Mouse (Mus musculus): ENCODE data around the gene Srsf7. TPM values are rescaled to one million over a fixed set of nuclear protein-coding genes. Genes with fewer than 3 reads are reported as not detected.
A peak's percentile ranks its signal among the peaks of the same experiment; 100 is the strongest.
"Not testable (repeated sequence)": the region's sequence is repeated elsewhere in the genome, so short reads cannot be mapped to it uniquely, and the experiment has no call there.

Srsf7 gene
- polyA plus RNA-seq, 1 experiment from 2014 or later: 939 TPM

DNA sequence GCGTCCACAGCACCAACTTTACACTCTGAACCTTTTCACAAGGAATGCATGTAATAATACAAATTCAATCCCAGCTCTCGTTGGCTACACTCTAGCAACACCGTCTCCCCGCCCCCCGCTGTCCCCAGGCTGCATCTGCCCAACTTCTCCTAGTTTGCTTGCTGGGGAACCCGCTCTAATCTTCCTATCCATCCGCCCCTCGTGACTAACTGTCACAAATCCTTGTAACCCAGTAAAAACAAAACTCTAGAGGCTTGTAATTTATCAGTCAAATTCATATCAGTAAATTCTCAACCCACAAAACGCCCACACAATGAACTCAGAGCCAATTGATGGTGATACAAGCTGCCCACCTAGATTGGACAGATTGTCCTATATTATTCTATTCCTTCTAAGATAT, 14.1 kb upstream of the Srsf7 start:
- Histone ChIP-seq H3K4me1 (ENCODE audit: control insufficient read depth, insufficient read depth, low read length) (no peaks in the 10 kb centered on the region), H3K9me3 (ENCODE audit: control insufficient read depth, low read length) (no peaks in the 10 kb centered on the region), H3K36me3 (ENCODE audit: control insufficient read depth, insufficient read depth, low read length) (no peaks in the 10 kb centered on the region), H3K9ac (ENCODE audit: low read length) (no peak overlapping the region), H3K4me3 (ENCODE audit: low read depth, low read length) (no peak overlapping the region), H3K27me3 (ENCODE audit: control insufficient read depth, insufficient read depth, low read length) (no peaks in the 10 kb centered on the region), H3K27ac (replicated peaks; ENCODE audit: low read depth, low read length) (no peak overlapping the region), H3K4me2 (ENCODE audit: low read depth, severe bottlenecking) (no peak overlapping the region)
- 64% methylated on average over 9 of the region's 9 CpGs for WGBS
- no peak for ATAC-seq (ENCODE audit: insufficient number of reproducible peaks, low FRiP score, low TSS enrichment, low read depth)
- no peak for DNase-seq (ENCODE audit: low spot score)

DNA sequence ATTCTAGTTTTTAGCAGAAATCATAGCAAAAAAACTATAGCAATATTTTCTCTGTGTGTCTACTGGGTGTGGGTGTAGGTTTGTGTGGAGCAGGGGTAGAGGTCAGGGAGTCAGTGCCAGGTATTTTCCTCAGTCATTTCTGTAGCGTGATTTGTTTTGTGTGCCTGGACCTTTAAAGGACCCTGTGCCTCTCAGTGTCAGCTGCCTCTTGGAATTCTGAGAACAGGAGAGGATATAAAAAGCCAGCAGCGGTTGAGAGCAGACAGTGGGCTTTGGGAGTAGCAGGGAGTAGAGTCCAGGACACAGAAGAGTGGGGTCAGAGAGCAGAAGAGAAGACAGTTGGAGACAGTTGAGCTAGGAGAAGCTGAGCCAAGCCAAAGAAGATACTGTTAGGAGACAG, 13.0 kb upstream of the Srsf7 start:
- H3K36me3 ChIP-seq (ENCODE audit: control insufficient read depth, insufficient read depth, low read length): no peaks in the 10 kb centered on the region
- H3K4me2 ChIP-seq (ENCODE audit: low read depth, severe bottlenecking): no peak overlapping the region
- no peaks in the 10 kb centered on the region for H3K27me3 ChIP-seq (ENCODE audit: control insufficient read depth, insufficient read depth, low read length)
- H3K9me3 ChIP-seq (ENCODE audit: control insufficient read depth, low read length): no peaks in the 10 kb centered on the region
- no peak overlapping the region for H3K4me3 ChIP-seq (ENCODE audit: low read depth, low read length)
- H3K27ac ChIP-seq (replicated peaks; ENCODE audit: low read depth, low read length): no peak overlapping the region
- ATAC-seq (ENCODE audit: insufficient number of reproducible peaks, low FRiP score, low TSS enrichment, low read depth) (no peak), DNase-seq (ENCODE audit: low spot score) (no peak)
- H3K4me1 ChIP-seq (ENCODE audit: control insufficient read depth, insufficient read depth, low read length): no peaks in the 10 kb centered on the region
- no peak overlapping the region for H3K9ac ChIP-seq (ENCODE audit: low read length)
- 76% methylated on average over 2 of the region's 2 CpGs for WGBS

DNA sequence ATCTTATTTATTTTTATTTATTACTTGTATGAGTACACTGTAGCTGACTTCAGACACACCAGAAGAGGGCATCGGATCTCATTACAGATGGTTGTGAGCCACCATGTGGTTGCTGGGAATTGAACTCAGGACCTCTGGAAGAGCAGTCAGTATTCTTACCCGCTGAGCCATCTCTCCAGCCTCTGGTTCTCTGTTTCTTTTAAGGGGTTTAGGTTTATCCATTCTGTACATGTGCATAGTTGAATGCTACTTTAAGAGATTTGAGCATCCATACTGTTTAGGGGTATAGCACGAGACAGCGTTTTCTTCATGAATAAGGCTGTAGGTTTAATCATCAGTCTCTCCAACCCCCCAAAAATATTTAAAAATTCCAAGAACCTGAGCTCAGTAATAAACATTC, 6.9 kb upstream of the Srsf7 start:
- H3K36me3 ChIP-seq (ENCODE audit: control insufficient read depth, insufficient read depth, low read length); H3K9me3 ChIP-seq (ENCODE audit: control insufficient read depth, low read length); H3K4me1 ChIP-seq (ENCODE audit: control insufficient read depth, insufficient read depth, low read length); H3K4me3 ChIP-seq (ENCODE audit: low read depth, low read length); H3K4me2 ChIP-seq (ENCODE audit: low read depth, severe bottlenecking); H3K27me3 ChIP-seq (ENCODE audit: control insufficient read depth, insufficient read depth, low read length); H3K27ac ChIP-seq (replicated peaks; ENCODE audit: low read depth, low read length); DNase-seq (ENCODE audit: low spot score); H3K9ac ChIP-seq (ENCODE audit: low read length); ATAC-seq (ENCODE audit: insufficient number of reproducible peaks, low FRiP score, low TSS enrichment, low read depth): not testable (repeated sequence)
- WGBS: 90% methylated on average over 4 of the region's 4 CpGs

DNA sequence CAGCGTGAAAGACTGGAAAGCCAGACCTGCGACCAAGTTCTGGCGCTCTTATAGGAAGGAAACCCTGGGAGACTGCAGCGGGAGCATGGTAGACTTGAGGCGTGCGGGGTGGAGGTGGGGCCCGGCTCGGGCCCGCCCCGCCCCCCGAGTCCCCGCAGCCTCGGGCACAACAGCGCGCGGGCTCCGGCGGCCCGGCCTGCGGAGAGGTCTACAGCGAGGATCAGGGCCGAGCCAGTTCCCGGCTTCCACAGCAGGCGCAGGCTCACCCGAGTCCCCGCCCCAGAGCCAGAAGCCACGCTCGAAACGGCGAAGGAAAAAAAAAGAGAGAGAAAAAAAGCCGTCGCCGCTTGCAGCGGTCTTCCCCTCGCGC, 821 bp downstream of the Srsf7 start:
- Histone ChIP-seq H3K9me3 (ENCODE audit: control insufficient read depth, low read length) (no peaks in the 10 kb centered on the region), H3K36me3 (ENCODE audit: control insufficient read depth, insufficient read depth, low read length) (peaks cover 17% of the 10 kb centered on the region), H3K4me2 (ENCODE audit: low read depth, severe bottlenecking) (peak overlapping the region; percentile 53), H3K27ac (replicated peaks; ENCODE audit: low read depth, low read length) (peak overlapping the region; percentile 96), H3K4me3 (ENCODE audit: low read depth, low read length) (peak overlapping the region; percentile 87), H3K27me3 (ENCODE audit: control insufficient read depth, insufficient read depth, low read length) (no peaks in the 10 kb centered on the region), H3K4me1 (ENCODE audit: control insufficient read depth, insufficient read depth, low read length) (0 out of 2 replicates have a peak, but pooled peaks cover 3% of the 10 kb centered on the region), H3K9ac (ENCODE audit: low read length) (peak overlapping the region; percentile 98)
- ATAC-seq (ENCODE audit: insufficient number of reproducible peaks, low FRiP score, low TSS enrichment, low read depth) (peak; percentile 61), DNase-seq (ENCODE audit: low spot score) (no peak)
- WGBS: under 1% methylated on average over 32 of the region's 36 CpGs

DNA sequence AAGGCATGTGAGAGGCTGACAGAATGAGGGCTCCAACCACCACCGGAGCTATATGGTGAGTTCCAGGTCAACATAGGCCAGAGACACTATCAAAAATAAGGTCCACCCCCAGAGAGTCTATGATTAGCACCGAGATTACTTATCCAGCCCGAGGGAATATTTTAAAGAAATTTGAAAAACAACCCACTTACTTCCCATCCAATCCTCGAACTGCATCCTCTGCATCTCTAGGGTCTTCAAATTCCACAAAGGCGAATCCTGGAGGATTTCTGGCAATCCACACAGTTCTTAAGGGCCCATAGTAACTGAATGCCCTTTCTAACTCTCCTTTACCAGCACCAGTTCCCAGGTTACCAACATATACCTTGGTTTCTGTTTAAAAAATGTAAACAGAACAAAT, 1.4 kb downstream of the Srsf7 start:
- H3K36me3 ChIP-seq (ENCODE audit: control insufficient read depth, insufficient read depth, low read length): peaks cover 17% of the 10 kb centered on the region
- 36% methylated on average over 5 of the region's 5 CpGs for WGBS
- H3K27ac ChIP-seq (replicated peaks; ENCODE audit: low read depth, low read length): no peak overlapping the region

DNA sequence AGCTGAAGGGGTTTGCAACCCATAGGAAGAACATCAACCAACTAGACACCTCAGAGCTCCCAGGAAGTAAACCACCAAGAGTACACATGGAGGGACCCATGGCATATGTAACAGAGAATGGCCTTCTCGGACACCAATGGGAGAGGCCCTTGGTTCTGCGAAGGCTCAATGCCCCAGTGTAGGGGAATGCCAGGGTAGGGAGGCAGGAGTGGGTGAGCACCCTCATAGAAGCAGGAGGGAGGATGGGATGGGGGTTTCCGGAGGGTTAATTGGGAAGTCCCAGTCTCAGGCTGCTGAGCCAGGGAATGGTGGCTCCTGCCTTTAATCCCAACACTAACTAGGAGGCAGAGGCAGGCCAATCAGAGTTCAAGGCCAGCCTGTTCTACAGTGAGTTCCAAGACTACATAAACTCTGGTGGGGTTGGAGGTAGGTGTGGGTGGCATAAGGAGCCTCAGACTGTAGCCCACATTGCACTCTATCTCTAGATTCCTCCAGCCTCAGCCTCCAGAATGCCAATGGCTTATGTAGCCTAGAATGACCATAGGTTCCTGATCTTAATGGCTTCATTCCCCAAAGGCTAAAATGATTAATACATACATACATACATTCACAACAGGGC, 7.8 kb downstream of the Srsf7 start:
- ATAC-seq (ENCODE audit: insufficient number of reproducible peaks, low FRiP score, low TSS enrichment, low read depth): peak; percentile 39
- no peak overlapping the region for H3K4me3 ChIP-seq (ENCODE audit: low read depth, low read length)
- WGBS: 85% methylated on average over 3 of the region's 3 CpGs
- no peak overlapping the region for H3K9ac ChIP-seq (ENCODE audit: low read length)
- no peaks in the 10 kb centered on the region for H3K9me3 ChIP-seq (ENCODE audit: control insufficient read depth, low read length)
- no peak for DNase-seq (ENCODE audit: low spot score)
- H3K4me1 ChIP-seq (ENCODE audit: control insufficient read depth, insufficient read depth, low read length): no peaks in the 10 kb centered on the region
- no peak overlapping the region for H3K27ac ChIP-seq (replicated peaks; ENCODE audit: low read depth, low read length)
- no peak overlapping the region for H3K4me2 ChIP-seq (ENCODE audit: low read depth, severe bottlenecking)
- H3K36me3 ChIP-seq (ENCODE audit: control insufficient read depth, insufficient read depth, low read length): peaks cover 21% of the 10 kb centered on the region
- H3K27me3 ChIP-seq (ENCODE audit: control insufficient read depth, insufficient read depth, low read length): no peaks in the 10 kb centered on the region

More for the DNA sequence above, 1.4 kb downstream of the Srsf7 start:
- no peaks in the 10 kb centered on the region for H3K9me3 ChIP-seq (ENCODE audit: control insufficient read depth, low read length)
- no peak for ATAC-seq (ENCODE audit: insufficient number of reproducible peaks, low FRiP score, low TSS enrichment, low read depth)
- peak overlapping the region; percentile 87 for H3K4me3 ChIP-seq (ENCODE audit: low read depth, low read length)
- 0 out of 2 replicates have a peak, but pooled peaks cover 3% of the 10 kb centered on the region for H3K4me1 ChIP-seq (ENCODE audit: control insufficient read depth, insufficient read depth, low read length)
- H3K4me2 ChIP-seq (ENCODE audit: low read depth, severe bottlenecking): peak overlapping the region; percentile 53
- no peaks in the 10 kb centered on the region for H3K27me3 ChIP-seq (ENCODE audit: control insufficient read depth, insufficient read depth, low read length)
- no peak for DNase-seq (ENCODE audit: low spot score)
- peak overlapping the region; percentile 98 for H3K9ac ChIP-seq (ENCODE audit: low read length)

DNA sequence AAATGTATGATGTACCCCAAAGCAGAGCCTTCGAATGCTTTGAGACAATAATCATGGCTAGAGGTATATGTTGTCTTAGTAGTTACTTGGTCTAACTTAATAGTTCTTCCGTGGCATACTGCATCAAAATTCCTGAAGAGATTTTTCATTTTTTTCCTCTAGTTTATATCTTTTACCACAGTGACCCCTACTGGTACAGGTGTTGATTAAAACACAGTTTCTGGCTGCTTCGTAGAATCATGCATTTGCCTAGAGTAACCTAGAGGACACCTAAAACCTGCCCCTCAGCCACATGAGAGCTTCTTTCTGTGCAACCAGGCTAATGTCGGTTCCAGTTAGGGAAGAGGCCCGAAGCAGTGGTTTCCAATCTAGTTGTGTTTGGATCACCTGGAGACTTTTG, 14.0 kb downstream of the Srsf7 start:
- no peak for DNase-seq (ENCODE audit: low spot score)
- ATAC-seq (ENCODE audit: insufficient number of reproducible peaks, low FRiP score, low TSS enrichment, low read depth): no peak
- Histone ChIP-seq H3K4me3 (ENCODE audit: low read depth, low read length) (no peak overlapping the region), H3K36me3 (ENCODE audit: control insufficient read depth, insufficient read depth, low read length) (peaks cover 5% of the 10 kb centered on the region), H3K27me3 (ENCODE audit: control insufficient read depth, insufficient read depth, low read length) (no peaks in the 10 kb centered on the region), H3K9ac (ENCODE audit: low read length) (no peak overlapping the region), H3K9me3 (ENCODE audit: control insufficient read depth, low read length) (no peaks in the 10 kb centered on the region), H3K4me1 (ENCODE audit: control insufficient read depth, insufficient read depth, low read length) (no peaks in the 10 kb centered on the region), H3K27ac (replicated peaks; ENCODE audit: low read depth, low read length) (no peak overlapping the region), H3K4me2 (ENCODE audit: low read depth, severe bottlenecking) (no peak overlapping the region)
- WGBS: 71% methylated on average over 5 of the region's 5 CpGs

DNA sequence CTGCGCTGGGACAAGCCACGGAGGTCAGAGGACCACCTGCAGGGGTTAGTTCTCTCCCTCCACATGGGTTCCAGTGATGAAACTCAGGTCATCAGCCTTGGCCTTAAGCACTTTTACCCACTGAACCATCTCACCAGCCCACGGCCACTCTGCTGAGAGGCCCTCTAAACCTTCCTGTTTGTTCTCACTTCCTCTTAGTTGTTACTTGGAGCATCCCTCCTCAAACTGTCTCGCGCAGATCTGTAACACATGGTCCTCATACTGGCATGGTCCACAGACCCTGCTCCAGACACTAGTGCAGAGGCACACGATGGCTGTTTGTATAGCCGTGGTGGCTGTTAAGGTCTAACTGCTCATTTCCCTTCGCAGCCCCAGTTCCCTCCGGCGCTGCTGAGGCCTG, 23.5 kb downstream of the Srsf7 start:
- H3K36me3 ChIP-seq (ENCODE audit: control insufficient read depth, insufficient read depth, low read length): no peaks in the 10 kb centered on the region
- no peak overlapping the region for H3K27ac ChIP-seq (replicated peaks; ENCODE audit: low read depth, low read length)
- WGBS: 89% methylated on average over 9 of the region's 10 CpGs
- H3K4me1 ChIP-seq (ENCODE audit: control insufficient read depth, insufficient read depth, low read length): no peaks in the 10 kb centered on the region
- DNase-seq (ENCODE audit: low spot score) (no peak), ATAC-seq (ENCODE audit: insufficient number of reproducible peaks, low FRiP score, low TSS enrichment, low read depth) (no peak)
- H3K9ac ChIP-seq (ENCODE audit: low read length): no peak overlapping the region
- H3K27me3 ChIP-seq (ENCODE audit: control insufficient read depth, insufficient read depth, low read length): no peaks in the 10 kb centered on the region
- no peak overlapping the region for H3K4me3 ChIP-seq (ENCODE audit: low read depth, low read length)
- no peak overlapping the region for H3K4me2 ChIP-seq (ENCODE audit: low read depth, severe bottlenecking)
- H3K9me3 ChIP-seq (ENCODE audit: control insufficient read depth, low read length): 0 out of 2 replicates have a peak, but pooled peaks cover 3% of the 10 kb centered on the region

DNA sequence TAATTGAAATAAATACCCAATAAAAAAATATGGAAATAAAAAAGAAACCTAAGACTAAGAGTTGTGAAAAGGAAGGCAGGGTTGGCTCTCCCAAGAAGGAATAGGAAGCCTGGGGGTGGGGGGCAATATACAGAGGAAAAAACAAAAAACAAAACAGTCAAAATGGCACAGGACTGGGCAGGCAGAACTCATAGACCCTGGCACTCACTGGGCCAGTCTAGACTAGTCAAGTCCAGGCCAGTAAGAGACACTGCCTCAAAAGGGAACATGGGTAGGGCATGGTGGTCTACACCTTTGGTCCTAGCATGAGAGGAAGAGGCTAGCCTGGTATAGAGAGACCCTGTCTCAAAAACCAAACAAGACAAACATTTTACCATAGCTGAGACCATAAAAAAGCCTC, 26.6 kb downstream of the Srsf7 start:
- DNase-seq (ENCODE audit: low spot score): no peak
- H3K9ac ChIP-seq (ENCODE audit: low read length): no peak overlapping the region
- H3K4me2 ChIP-seq (ENCODE audit: low read depth, severe bottlenecking): no peak overlapping the region
- no peaks in the 10 kb centered on the region for H3K9me3 ChIP-seq (ENCODE audit: control insufficient read depth, low read length)
- peak; percentile 65; the same call in 1 of the 2 replicates for ATAC-seq (ENCODE audit: insufficient number of reproducible peaks, low FRiP score, low TSS enrichment, low read depth)
- H3K27me3 ChIP-seq (ENCODE audit: control insufficient read depth, insufficient read depth, low read length): no peaks in the 10 kb centered on the region
- H3K36me3 ChIP-seq (ENCODE audit: control insufficient read depth, insufficient read depth, low read length): no peaks in the 10 kb centered on the region
- no peak overlapping the region for H3K27ac ChIP-seq (replicated peaks; ENCODE audit: low read depth, low read length)
- H3K4me1 ChIP-seq (ENCODE audit: control insufficient read depth, insufficient read depth, low read length): no peaks in the 10 kb centered on the region
- H3K4me3 ChIP-seq (ENCODE audit: low read depth, low read length): no peak overlapping the region

Data from limb, embryonic 11.5 days (tissue).